Mouse (Mus musculus): ENCODE results near the gene Sec14l4. TPM values are rescaled to one million over a fixed set of nuclear protein-coding genes. Genes with fewer than 3 reads are reported as not detected.

Gene Sec14l4
- polyA plus RNA-seq, 1 experiment from 2014 or later = 35.9 TPM

- 70% methylated on average over 2 of the region's 2 CpGs for WGBS
These were observed 7.9 kb upstream of the Sec14l4 start for GRCm38 (mm10) chr11:4023321-4023720.

GRCm38 (mm10) chr11:4027066-4027465 is 4.2 kb upstream of the Sec14l4 start:
- no peak overlapping the region for H3K9ac ChIP-seq (replicated peaks; ENCODE audit: low read depth)
- no peaks in the 10 kb centered on the region for H3K36me3 ChIP-seq (ENCODE audit: insufficient read depth, low read length)
- no peak overlapping the region for H3K4me2 ChIP-seq (replicated peaks; ENCODE audit: low read depth, low read length)
- H3K27me3 ChIP-seq (replicated peaks; ENCODE audit: insufficient read depth, low read length) = no peaks in the 10 kb centered on the region
- TF ChIP-seq EP300 (IDR thresholded peaks at IDR 0.05) = no peak
- TF ChIP-seq CTCF (IDR thresholded peaks at IDR 0.05) = no peak
- 66% methylated on average over 8 of the region's 8 CpGs for WGBS
- H3K9me3 ChIP-seq (ENCODE audit: low read length) = no peaks in the 10 kb centered on the region
- DNase-seq (ENCODE audit: low spot score) (no peak), ATAC-seq (no peak)
- no peak overlapping the region for H3K4me3 ChIP-seq (ENCODE audit: low read depth, low read length)
- no peaks in the 10 kb centered on the region for H3K4me1 ChIP-seq (ENCODE audit: insufficient read depth, low read depth, low read length)
- H3K27ac ChIP-seq (ENCODE audit: low read length) = no peak overlapping the region

More at GRCm38 (mm10) chr11:4023321-4023720, 7.9 kb upstream of the Sec14l4 start:
- Histone ChIP-seq H3K27ac (ENCODE audit: low read length) (no peak overlapping the region), H3K4me1 (ENCODE audit: insufficient read depth, low read depth, low read length) (no peaks in the 10 kb centered on the region), H3K4me3 (ENCODE audit: low read depth, low read length) (no peak overlapping the region), H3K9me3 (ENCODE audit: low read length) (no peaks in the 10 kb centered on the region), H3K36me3 (ENCODE audit: insufficient read depth, low read length) (no peaks in the 10 kb centered on the region), H3K4me2 (replicated peaks; ENCODE audit: low read depth, low read length) (no peak overlapping the region), H3K27me3 (replicated peaks; ENCODE audit: insufficient read depth, low read length) (no peaks in the 10 kb centered on the region), H3K9ac (replicated peaks; ENCODE audit: low read depth) (no peak overlapping the region)
- DNase-seq (ENCODE audit: low spot score) (no peak), ATAC-seq (no peak)
- TF ChIP-seq CTCF (IDR thresholded peaks at IDR 0.05) (no peak), EP300 (IDR thresholded peaks at IDR 0.05) (no peak)

- ATAC-seq = no peak
- Histone ChIP-seq H3K9me3 (ENCODE audit: low read length) (no peaks in the 10 kb centered on the region), H3K27ac (ENCODE audit: low read length) (no peak overlapping the region), H3K36me3 (ENCODE audit: insufficient read depth, low read length) (no peaks in the 10 kb centered on the region), H3K4me3 (ENCODE audit: low read depth, low read length) (no peak overlapping the region), H3K9ac (replicated peaks; ENCODE audit: low read depth) (no peak overlapping the region), H3K4me1 (ENCODE audit: insufficient read depth, low read depth, low read length) (no peaks in the 10 kb centered on the region), H3K27me3 (replicated peaks; ENCODE audit: insufficient read depth, low read length) (no peaks in the 10 kb centered on the region), H3K4me2 (replicated peaks; ENCODE audit: low read depth, low read length) (no peak overlapping the region)
- TF ChIP-seq CTCF (IDR thresholded peaks at IDR 0.05) = no peak
- no peak for TF ChIP-seq EP300 (IDR thresholded peaks at IDR 0.05)
- WGBS = 63% methylated on average over 9 of the region's 9 CpGs
- peak; percentile 15 for DNase-seq (ENCODE audit: low spot score)
These were observed 3.5 kb upstream of the Sec14l4 start for GRCm38 (mm10) chr11:4027561-4028334.

- H3K36me3 ChIP-seq (ENCODE audit: insufficient read depth, low read length) = no peaks in the 10 kb centered on the region
- no peak overlapping the region for H3K27ac ChIP-seq (ENCODE audit: low read length)
- H3K4me1 ChIP-seq (ENCODE audit: insufficient read depth, low read depth, low read length) = peaks cover 3% of the 10 kb centered on the region; the same call in 1 of the 2 replicates
- no peak overlapping the region for H3K4me2 ChIP-seq (replicated peaks; ENCODE audit: low read depth, low read length)
- no peak overlapping the region for H3K9ac ChIP-seq (replicated peaks; ENCODE audit: low read depth)
- no peaks in the 10 kb centered on the region for H3K9me3 ChIP-seq (ENCODE audit: low read length)
- no peak for DNase-seq (ENCODE audit: low spot score)
- 73% methylated on average over 4 of the region's 4 CpGs for WGBS
- no peak for ATAC-seq
- H3K4me3 ChIP-seq (ENCODE audit: low read depth, low read length) = no peak overlapping the region
- no peak for TF ChIP-seq EP300 (IDR thresholded peaks at IDR 0.05)
- TF ChIP-seq CTCF (IDR thresholded peaks at IDR 0.05) = 0 out of 2 replicates have a peak, but pooled peaks have one; percentile 18
- no peaks in the 10 kb centered on the region for H3K27me3 ChIP-seq (replicated peaks; ENCODE audit: insufficient read depth, low read length)
These were observed 1.9 kb upstream of the Sec14l4 start for GRCm38 (mm10) chr11:4029343-4029742.

GRCm38 (mm10) chr11:4031961-4032360 is 699 bp downstream of the Sec14l4 start:
- ATAC-seq (peak; percentile 7), DNase-seq (ENCODE audit: low spot score) (no peak)
- no peaks in the 10 kb centered on the region for H3K9me3 ChIP-seq (ENCODE audit: low read length)
- no peaks in the 10 kb centered on the region for H3K27me3 ChIP-seq (replicated peaks; ENCODE audit: insufficient read depth, low read length)
- H3K4me1 ChIP-seq (ENCODE audit: insufficient read depth, low read depth, low read length) = peaks cover 3% of the 10 kb centered on the region; the same call in 1 of the 2 replicates
- H3K27ac ChIP-seq (ENCODE audit: low read length) = peak overlapping the region; percentile 85
- peak overlapping the region; percentile 24 for H3K4me3 ChIP-seq (ENCODE audit: low read depth, low read length)
- peak overlapping the region; percentile 32 for H3K9ac ChIP-seq (replicated peaks; ENCODE audit: low read depth)
- no peaks in the 10 kb centered on the region for H3K36me3 ChIP-seq (ENCODE audit: insufficient read depth, low read length)
- 26% methylated on average over 10 of the region's 12 CpGs for WGBS
- no peak for TF ChIP-seq EP300 (IDR thresholded peaks at IDR 0.05)
- TF ChIP-seq CTCF (IDR thresholded peaks at IDR 0.05) = no peak
- peak overlapping the region; percentile 54 for H3K4me2 ChIP-seq (replicated peaks; ENCODE audit: low read depth, low read length)

- Histone ChIP-seq H3K4me1 (ENCODE audit: insufficient read depth, low read depth, low read length) (peaks cover 3% of the 10 kb centered on the region; the same call in 1 of the 2 replicates), H3K27me3 (replicated peaks; ENCODE audit: insufficient read depth, low read length) (no peaks in the 10 kb centered on the region), H3K9me3 (ENCODE audit: low read length) (no peaks in the 10 kb centered on the region), H3K36me3 (ENCODE audit: insufficient read depth, low read length) (no peaks in the 10 kb centered on the region), H3K9ac (replicated peaks; ENCODE audit: low read depth) (no peak overlapping the region), H3K4me2 (replicated peaks; ENCODE audit: low read depth, low read length) (no peak overlapping the region), H3K27ac (ENCODE audit: low read length) (no peak overlapping the region), H3K4me3 (ENCODE audit: low read depth, low read length) (no peak overlapping the region)
- WGBS = 60% methylated on average over 7 of the region's 7 CpGs
- no peak for ATAC-seq
- TF ChIP-seq EP300 (IDR thresholded peaks at IDR 0.05) (no peak), CTCF (IDR thresholded peaks at IDR 0.05) (0 out of 2 replicates have a peak, but pooled peaks have one; percentile 20)
- no peak for DNase-seq (ENCODE audit: low spot score)
These were observed 2.2 kb downstream of the Sec14l4 start for GRCm38 (mm10) chr11:4033471-4033870.

Measured in lung, postnatal 0 days (tissue).